Mouse (Mus musculus) ES-E14 (cell line): ENCODE results near the gene Amot.

ENCODE experiments used
- HCFC1 ChIP-seq: IDR thresholded peaks from 2 replicates; pipeline ENCODE4 v1.6.1; 2012; ENCODE audit warnings: low read length, inconsistent platforms, borderline replicate concordance; ENCODE audit not compliant: insufficient read depth
- MAFK ChIP-seq: IDR thresholded peaks from 2 replicates; pipeline ENCODE4 v1.6.1; 2014; ENCODE audit warnings: mild to moderate bottlenecking, low read depth, low read length, inconsistent platforms; ENCODE audit not compliant: insufficient read depth
- ZC3H11A ChIP-seq: IDR thresholded peaks from 2 replicates; pipeline ENCODE4 v1.6.1; 2012; ENCODE audit warnings: low read depth, mild to moderate bottlenecking, inconsistent platforms, low read length, borderline replicate concordance

DNA sequence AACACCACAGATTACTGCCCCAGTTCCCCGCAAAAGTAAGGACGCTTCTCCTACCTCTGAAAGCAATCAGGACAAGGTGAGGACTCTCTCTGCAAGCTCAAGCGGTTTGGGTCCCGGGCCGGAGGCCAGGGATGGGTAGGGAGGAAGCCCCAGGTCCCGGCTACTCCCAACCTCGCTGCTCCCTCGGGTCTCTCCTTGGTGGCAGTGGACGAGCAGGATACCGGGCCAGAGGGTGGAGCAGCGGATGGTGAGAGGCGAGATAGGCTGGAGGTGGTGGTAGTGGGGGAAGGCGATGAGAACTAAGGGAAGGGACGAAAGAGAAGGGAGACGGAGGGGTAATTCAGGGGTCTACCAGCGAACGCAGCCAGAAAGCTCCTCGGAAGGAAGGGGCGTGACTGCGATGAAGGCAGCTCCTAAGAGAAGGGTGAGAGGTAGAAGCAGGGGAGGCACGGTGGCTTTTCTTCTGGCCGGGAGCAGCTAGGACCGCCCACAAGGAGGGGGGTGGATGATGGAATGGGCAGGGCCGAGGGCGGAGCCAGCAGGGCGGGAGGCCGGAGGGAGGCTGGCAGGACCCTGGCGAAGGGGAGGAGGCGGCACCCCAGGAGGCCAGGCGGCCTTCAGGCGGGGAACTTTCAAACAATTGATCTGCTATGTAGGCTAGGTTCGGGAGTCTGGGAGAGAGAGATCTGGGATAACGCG lies at the start of gene Amot:
- TF ChIP-seq MAFK: no peak
- no peak for TF ChIP-seq ZC3H11A
- TF ChIP-seq HCFC1: no peak
